Mouse (Mus musculus): Measurements from ENCODE around the gene Pinlyp. TPM values are rescaled to one million over a fixed set of nuclear protein-coding genes. Genes with fewer than 3 reads are reported as not detected.

Gene Pinlyp
- polyA plus RNA-seq, 1 experiment from 2014 or later, result not detected

GRCm38 (mm10) chr7:24566206-24566605 lies 20.3 kb upstream of the Pinlyp start:
- Histone ChIP-seq H3K9ac (replicated peaks; ENCODE audit: low read depth, low read length) (no peak overlapping the region), H3K4me2 (ENCODE audit: low read depth, low read length) (no peak overlapping the region), H3K27ac (ENCODE audit: low read depth, low read length) (no peak overlapping the region), H3K4me3 (ENCODE audit: low read depth, low read length) (no peak overlapping the region), H3K27me3 (ENCODE audit: control insufficient read depth, insufficient read depth, low read length) (no peaks in the 10 kb centered on the region), H3K9me3 (ENCODE audit: control insufficient read depth, low read length) (no peaks in the 10 kb centered on the region), H3K4me1 (ENCODE audit: control insufficient read depth, insufficient read depth, low read length) (no peaks in the 10 kb centered on the region), H3K36me3 (ENCODE audit: control insufficient read depth, insufficient read depth, low read length) (peaks cover 10% of the 10 kb centered on the region)
- WGBS, result 97% methylated on average over 9 of the region's 9 CpGs
- no peak for ATAC-seq (ENCODE audit: low read depth)

GRCm38 (mm10) chr7:24565627-24566026 lies 19.7 kb upstream of the Pinlyp start:
- Histone ChIP-seq H3K9me3 (ENCODE audit: control insufficient read depth, low read length) (no peaks in the 10 kb centered on the region), H3K4me3 (ENCODE audit: low read depth, low read length) (no peak overlapping the region), H3K4me2 (ENCODE audit: low read depth, low read length) (no peak overlapping the region), H3K4me1 (ENCODE audit: control insufficient read depth, insufficient read depth, low read length) (no peaks in the 10 kb centered on the region), H3K27ac (ENCODE audit: low read depth, low read length) (no peak overlapping the region), H3K27me3 (ENCODE audit: control insufficient read depth, insufficient read depth, low read length) (no peaks in the 10 kb centered on the region), H3K9ac (replicated peaks; ENCODE audit: low read depth, low read length) (no peak overlapping the region), H3K36me3 (ENCODE audit: control insufficient read depth, insufficient read depth, low read length) (peaks cover 10% of the 10 kb centered on the region)
- no peak for ATAC-seq (ENCODE audit: low read depth)
- 95% methylated on average over 11 of the region's 11 CpGs for WGBS

- no peaks in the 10 kb centered on the region for H3K9me3 ChIP-seq (ENCODE audit: control insufficient read depth, low read length)
- no peak overlapping the region for H3K27ac ChIP-seq (ENCODE audit: low read depth, low read length)
- WGBS, result 68% methylated on average over 6 of the region's 6 CpGs
- H3K4me2 ChIP-seq (ENCODE audit: low read depth, low read length), result no peak overlapping the region
- ATAC-seq (ENCODE audit: low read depth), result peak; percentile 28; the same call in 1 of the 2 replicates
- H3K4me3 ChIP-seq (ENCODE audit: low read depth, low read length), result no peak overlapping the region
- no peak overlapping the region for H3K9ac ChIP-seq (replicated peaks; ENCODE audit: low read depth, low read length)
- H3K27me3 ChIP-seq (ENCODE audit: control insufficient read depth, insufficient read depth, low read length), result no peaks in the 10 kb centered on the region
- peaks cover 10% of the 10 kb centered on the region for H3K36me3 ChIP-seq (ENCODE audit: control insufficient read depth, insufficient read depth, low read length)
- no peaks in the 10 kb centered on the region for H3K4me1 ChIP-seq (ENCODE audit: control insufficient read depth, insufficient read depth, low read length)
Observed at GRCm38 (mm10) chr7:24564607-24565265, 18.8 kb upstream of the Pinlyp start.

- no peak for ATAC-seq (ENCODE audit: low read depth)
- Histone ChIP-seq H3K9ac (replicated peaks; ENCODE audit: low read depth, low read length) (no peak overlapping the region), H3K27ac (ENCODE audit: low read depth, low read length) (no peak overlapping the region), H3K4me1 (ENCODE audit: control insufficient read depth, insufficient read depth, low read length) (no peaks in the 10 kb centered on the region), H3K4me3 (ENCODE audit: low read depth, low read length) (no peak overlapping the region), H3K36me3 (ENCODE audit: control insufficient read depth, insufficient read depth, low read length) (peaks cover 10% of the 10 kb centered on the region), H3K4me2 (ENCODE audit: low read depth, low read length) (no peak overlapping the region), H3K9me3 (ENCODE audit: control insufficient read depth, low read length) (no peaks in the 10 kb centered on the region), H3K27me3 (ENCODE audit: control insufficient read depth, insufficient read depth, low read length) (no peaks in the 10 kb centered on the region)
- 83% methylated on average over 4 of the region's 4 CpGs for WGBS
Observed at GRCm38 (mm10) chr7:24563837-24564206, 17.9 kb upstream of the Pinlyp start.

GRCm38 (mm10) chr7:24563191-24563836 lies 17.4 kb upstream of the Pinlyp start:
- Histone ChIP-seq H3K9ac (replicated peaks; ENCODE audit: low read depth, low read length) (no peak overlapping the region), H3K4me3 (ENCODE audit: low read depth, low read length) (no peak overlapping the region), H3K27me3 (ENCODE audit: control insufficient read depth, insufficient read depth, low read length) (no peaks in the 10 kb centered on the region), H3K4me2 (ENCODE audit: low read depth, low read length) (no peak overlapping the region), H3K36me3 (ENCODE audit: control insufficient read depth, insufficient read depth, low read length) (peaks cover 10% of the 10 kb centered on the region), H3K27ac (ENCODE audit: low read depth, low read length) (no peak overlapping the region), H3K9me3 (ENCODE audit: control insufficient read depth, low read length) (no peaks in the 10 kb centered on the region), H3K4me1 (ENCODE audit: control insufficient read depth, insufficient read depth, low read length) (no peaks in the 10 kb centered on the region)
- 89% methylated on average over 8 of the region's 8 CpGs for WGBS
- ATAC-seq (ENCODE audit: low read depth), result no peak

GRCm38 (mm10) chr7:24561450-24561849 lies 15.5 kb upstream of the Pinlyp start:
- H3K27ac ChIP-seq (ENCODE audit: low read depth, low read length), result no peak overlapping the region
- no peak for ATAC-seq (ENCODE audit: low read depth)
- H3K4me1 ChIP-seq (ENCODE audit: control insufficient read depth, insufficient read depth, low read length), result no peaks in the 10 kb centered on the region
- WGBS, result 96% methylated on average over 4 of the region's 4 CpGs
- H3K4me3 ChIP-seq (ENCODE audit: low read depth, low read length), result no peak overlapping the region
- no peaks in the 10 kb centered on the region for H3K9me3 ChIP-seq (ENCODE audit: control insufficient read depth, low read length)
- peaks cover 2% of the 10 kb centered on the region; the same call in 1 of the 2 replicates for H3K36me3 ChIP-seq (ENCODE audit: control insufficient read depth, insufficient read depth, low read length)
- H3K27me3 ChIP-seq (ENCODE audit: control insufficient read depth, insufficient read depth, low read length), result no peaks in the 10 kb centered on the region
- H3K4me2 ChIP-seq (ENCODE audit: low read depth, low read length), result no peak overlapping the region
- H3K9ac ChIP-seq (replicated peaks; ENCODE audit: low read depth, low read length), result no peak overlapping the region

GRCm38 (mm10) chr7:24555786-24556185 lies 9.9 kb upstream of the Pinlyp start:
- ATAC-seq (ENCODE audit: low read depth), result no peak
- H3K9me3 ChIP-seq (ENCODE audit: control insufficient read depth, low read length), result no peaks in the 10 kb centered on the region
- H3K27ac ChIP-seq (ENCODE audit: low read depth, low read length), result no peak overlapping the region
- H3K4me2 ChIP-seq (ENCODE audit: low read depth, low read length), result no peak overlapping the region
- H3K36me3 ChIP-seq (ENCODE audit: control insufficient read depth, insufficient read depth, low read length), result peaks cover 4% of the 10 kb centered on the region; the same call in 1 of the 2 replicates
- no peak overlapping the region for H3K9ac ChIP-seq (replicated peaks; ENCODE audit: low read depth, low read length)
- H3K4me3 ChIP-seq (ENCODE audit: low read depth, low read length), result no peak overlapping the region
- H3K27me3 ChIP-seq (ENCODE audit: control insufficient read depth, insufficient read depth, low read length), result no peaks in the 10 kb centered on the region
- WGBS, result 95% methylated on average over 10 of the region's 10 CpGs
- no peaks in the 10 kb centered on the region for H3K4me1 ChIP-seq (ENCODE audit: control insufficient read depth, insufficient read depth, low read length)

- no peak overlapping the region for H3K27ac ChIP-seq (ENCODE audit: low read depth, low read length)
- no peak for ATAC-seq (ENCODE audit: low read depth)
Observed at GRCm38 (mm10) chr7:24551985-24552759, 6.3 kb upstream of the Pinlyp start.

More at GRCm38 (mm10) chr7:24551985-24552759, 6.3 kb upstream of the Pinlyp start:
- Histone ChIP-seq H3K9ac (replicated peaks; ENCODE audit: low read depth, low read length) (no peak overlapping the region), H3K4me2 (ENCODE audit: low read depth, low read length) (no peak overlapping the region), H3K27me3 (ENCODE audit: control insufficient read depth, insufficient read depth, low read length) (no peaks in the 10 kb centered on the region), H3K4me3 (ENCODE audit: low read depth, low read length) (no peak overlapping the region), H3K36me3 (ENCODE audit: control insufficient read depth, insufficient read depth, low read length) (peaks cover 4% of the 10 kb centered on the region; the same call in 1 of the 2 replicates), H3K4me1 (ENCODE audit: control insufficient read depth, insufficient read depth, low read length) (peaks cover 5% of the 10 kb centered on the region; the same call in 1 of the 2 replicates), H3K9me3 (ENCODE audit: control insufficient read depth, low read length) (no peaks in the 10 kb centered on the region)
- WGBS, result 85% methylated on average over 12 of the region's 12 CpGs

Measured in neural tube, embryonic 14.5 days (tissue).